Mouse (Mus musculus) limb, embryonic 11.5 days (tissue): ENCODE measurements around the gene Il17rd. TPM values are rescaled to one million over a fixed set of nuclear protein-coding genes. Genes with fewer than 3 reads are reported as not detected.

Experiments used
- ATAC-seq: fragments of 200-750 bp; cut with Nextera tagmentation; 2 replicates; pipeline ENCODE4 v1.8.0; 2017; ENCODE audit warnings: low read depth; ENCODE audit not compliant: insufficient number of reproducible peaks, low FRiP score, low TSS enrichment
- DNase-seq: peaks from one replicate; pipeline ENCODE4 v3.0.0-alpha.2; 2015; ENCODE audit warnings: low spot score
- H3K27ac ChIP-seq: fragments of 300-500 bp; sonication (generic); replicated peaks from 2 replicates; pipeline ENCODE4 v1.5.1; 2014; ENCODE audit warnings: low read depth, mild to moderate bottlenecking, low read length
- H3K27me3 ChIP-seq: fragments of 300-500 bp; sonication (generic); 2 replicates; pipeline ENCODE4 v1.6.1; 2014; ENCODE audit warnings: mild to moderate bottlenecking, low read length, mixed read lengths; ENCODE audit not compliant: control insufficient read depth, insufficient read depth
- H3K36me3 ChIP-seq: fragments of 300-500 bp; sonication (generic); 2 replicates; pipeline ENCODE4 v1.6.1; 2014; ENCODE audit warnings: mild to moderate bottlenecking, low read length, moderate library complexity, mixed read lengths; ENCODE audit not compliant: control insufficient read depth, insufficient read depth
- H3K4me1 ChIP-seq: fragments of 300-500 bp; sonication (generic); 2 replicates; pipeline ENCODE4 v1.6.1; 2014; ENCODE audit warnings: low read length, mixed read lengths; ENCODE audit not compliant: control insufficient read depth, insufficient read depth
- H3K4me2 ChIP-seq: fragments of 300-500 bp; sonication (generic); 2 replicates; pipeline ENCODE4 v1.6.1; 2014; ENCODE audit warnings: low read depth, mild to moderate bottlenecking, moderate library complexity; ENCODE audit not compliant: severe bottlenecking
- H3K4me3 ChIP-seq: fragments of 300-500 bp; sonication (generic); 2 replicates; pipeline ENCODE4 v1.5.1; 2014; ENCODE audit warnings: low read depth, low read length
- H3K9ac ChIP-seq: fragments of 300-500 bp; sonication (generic); 2 replicates; pipeline ENCODE4 v1.6.1; 2014; ENCODE audit warnings: mild to moderate bottlenecking, low read length
- H3K9me3 ChIP-seq: fragments of 300-500 bp; sonication (generic); 2 replicates; pipeline ENCODE4 v1.6.1; 2016; ENCODE audit warnings: low read length; ENCODE audit not compliant: control insufficient read depth
- WGBS: fragments of 180-500 bp; shearing (Covaris S2); extraction: QIAGEN DNeasy Blood & Tissue Kit; methylation state at CpG from one replicate; pipeline ENCODE4 v1.1.7; 2014; 5-methylcytosine and 5-hydroxymethylcytosine counted together
- polyA plus RNA-seq: library from polyadenylated mRNA; unstranded; fragments of >200 nt; fragmentation: Nextera tagmentation; extraction: Ambion mirVana; gene quantifications from 2 replicates; pipeline ENCODE4 v1.2.1, GENCODE M21; 2014

The Il17rd gene
- polyA plus RNA-seq, 1 experiment from 2014 or later, result 11.3 TPM

DNA sequence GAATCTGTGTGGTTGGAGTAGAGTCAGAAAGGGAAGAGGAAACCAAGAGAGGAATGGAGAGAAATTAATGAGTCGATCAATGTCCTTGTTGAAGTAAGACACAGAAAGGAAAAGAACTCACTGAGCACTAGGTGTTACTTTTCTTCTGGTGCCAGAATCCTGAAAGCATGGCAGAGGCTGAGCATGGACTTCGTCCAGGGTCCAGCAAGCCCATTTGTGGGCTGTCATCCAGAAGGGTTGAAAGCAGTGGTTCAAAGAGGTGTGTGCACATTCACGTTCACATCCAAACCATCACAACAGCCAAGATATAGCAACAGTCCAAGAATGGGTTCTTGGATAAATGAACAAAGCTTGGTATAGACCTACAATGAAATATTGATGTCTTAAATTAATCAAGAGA, 91.3 kb downstream of the Il17rd start:
- Histone ChIP-seq H3K4me3 (no peak overlapping the region), H3K36me3 (no peaks in the 10 kb centered on the region), H3K27ac (no peak overlapping the region), H3K9ac (no peak overlapping the region), H3K4me1 (no peaks in the 10 kb centered on the region), H3K4me2 (no peak overlapping the region), H3K27me3 (no peaks in the 10 kb centered on the region), H3K9me3 (no peaks in the 10 kb centered on the region)
- no peak for DNase-seq
- WGBS, result 89% methylated on average over 3 of the region's 3 CpGs
- ATAC-seq, result no peak

DNA sequence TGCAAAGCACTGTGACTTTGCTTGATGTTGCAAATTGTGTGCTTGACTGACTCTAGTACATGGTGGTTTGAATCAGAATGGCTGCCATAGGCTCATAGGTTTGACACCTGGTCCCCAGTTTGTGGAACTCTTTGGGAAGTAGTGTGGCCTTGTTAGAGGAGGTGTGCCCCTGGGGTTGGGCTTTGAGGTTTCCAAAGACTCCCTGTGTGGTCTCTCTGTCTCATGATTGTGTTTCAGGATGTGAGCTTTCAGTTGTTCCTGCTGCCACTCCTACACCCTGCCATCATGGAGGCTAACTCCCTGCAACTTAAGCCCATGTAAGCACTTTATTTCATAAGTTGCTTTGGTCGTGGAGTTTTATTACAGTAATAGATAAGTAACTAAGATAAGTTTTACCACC, 91.9 kb downstream of the Il17rd start:
- no peak overlapping the region for H3K4me2 ChIP-seq
- H3K27me3 ChIP-seq, result no peaks in the 10 kb centered on the region
- H3K27ac ChIP-seq, result no peak overlapping the region
- no peaks in the 10 kb centered on the region for H3K4me1 ChIP-seq
- H3K9ac ChIP-seq, result no peak overlapping the region
- WGBS, result 79% methylated on average over 1 of the region's 1 CpGs
- H3K4me3 ChIP-seq, result no peak overlapping the region
- no peaks in the 10 kb centered on the region for H3K9me3 ChIP-seq
- H3K36me3 ChIP-seq, result no peaks in the 10 kb centered on the region
- no peak for ATAC-seq
- no peak for DNase-seq

DNA sequence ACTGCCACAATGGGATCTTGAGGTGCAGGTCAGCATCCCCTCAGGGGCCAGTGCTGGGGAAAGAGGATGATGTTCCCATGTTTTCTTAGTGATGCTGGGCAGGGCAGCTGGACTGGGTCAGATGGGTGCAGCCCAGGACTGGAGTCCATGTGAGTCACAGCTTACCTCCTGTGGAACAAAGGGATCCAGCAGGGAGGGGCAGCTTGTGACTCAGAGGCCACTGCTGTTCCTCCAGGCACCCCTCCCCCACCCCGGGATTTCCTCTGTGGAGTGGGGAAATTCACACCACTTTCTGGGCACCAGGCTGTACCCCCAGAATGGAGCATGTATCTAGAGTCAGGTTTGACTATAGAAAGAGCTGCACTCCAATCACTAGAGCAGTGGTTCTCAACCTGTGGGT, 92.8 kb downstream of the Il17rd start:
- H3K9me3 ChIP-seq, result no peaks in the 10 kb centered on the region
- H3K27ac ChIP-seq, result no peak overlapping the region
- DNase-seq (no peak), ATAC-seq (no peak)
- H3K27me3 ChIP-seq, result no peaks in the 10 kb centered on the region
- H3K36me3 ChIP-seq, result no peaks in the 10 kb centered on the region
- no peak overlapping the region for H3K4me2 ChIP-seq
- 76% methylated on average over 1 of the region's 1 CpGs for WGBS
- no peak overlapping the region for H3K9ac ChIP-seq
- H3K4me3 ChIP-seq, result no peak overlapping the region
- no peaks in the 10 kb centered on the region for H3K4me1 ChIP-seq

DNA sequence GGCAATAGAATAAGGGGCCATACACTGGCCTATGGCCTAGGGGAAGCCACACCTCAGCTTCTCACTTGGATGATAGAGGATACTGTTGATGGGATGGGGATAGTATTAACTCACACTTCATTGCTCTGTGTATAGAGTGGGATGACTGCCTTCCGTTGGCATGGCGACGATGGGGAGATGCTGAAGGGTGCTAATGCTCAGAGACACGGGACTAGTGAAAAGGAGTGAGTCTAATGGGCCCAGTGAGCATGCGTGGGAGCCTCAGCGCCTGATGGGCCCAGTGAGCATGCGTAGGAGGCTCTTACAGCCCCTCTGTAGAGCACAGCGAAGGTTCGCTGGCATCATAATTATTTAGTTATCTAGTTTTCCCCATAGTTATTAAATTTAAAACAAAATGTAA, 100.2 kb downstream of the Il17rd start:
- no peak overlapping the region for H3K9ac ChIP-seq
- no peaks in the 10 kb centered on the region for H3K27me3 ChIP-seq
- 88% methylated on average over 9 of the region's 9 CpGs for WGBS
- no peak overlapping the region for H3K4me2 ChIP-seq
- H3K9me3 ChIP-seq, result no peaks in the 10 kb centered on the region
- H3K27ac ChIP-seq, result no peak overlapping the region
- no peak for DNase-seq
- H3K4me1 ChIP-seq, result no peaks in the 10 kb centered on the region
- H3K36me3 ChIP-seq, result no peaks in the 10 kb centered on the region
- ATAC-seq, result no peak
- H3K4me3 ChIP-seq, result no peak overlapping the region

DNA sequence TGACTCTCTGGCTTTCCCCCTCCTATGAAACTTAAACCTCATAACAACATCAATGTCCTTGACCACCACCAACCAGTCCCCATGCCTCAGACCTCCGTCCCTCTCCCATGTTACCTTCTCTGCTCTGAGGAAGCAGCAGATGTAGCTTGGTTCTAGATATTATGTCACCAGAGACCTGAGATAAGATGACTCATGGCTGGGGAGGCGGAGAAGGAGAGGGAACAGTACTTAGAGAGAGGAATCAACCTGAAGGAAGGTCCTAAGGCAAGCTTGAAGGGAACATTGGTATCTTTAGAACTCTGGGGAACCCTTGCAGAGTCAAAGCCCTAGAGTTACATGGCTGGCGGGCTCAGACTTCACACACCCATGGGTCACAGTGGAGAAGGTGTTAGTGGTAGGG, 101.2 kb downstream of the Il17rd start:
- Histone ChIP-seq H3K4me3 (no peak overlapping the region), H3K4me1 (no peaks in the 10 kb centered on the region), H3K36me3 (no peaks in the 10 kb centered on the region), H3K9me3 (no peaks in the 10 kb centered on the region), H3K9ac (no peak overlapping the region), H3K4me2 (no peak overlapping the region), H3K27ac (no peak overlapping the region), H3K27me3 (no peaks in the 10 kb centered on the region)
- no peak for DNase-seq
- 80% methylated on average over 3 of the region's 3 CpGs for WGBS
- ATAC-seq, result no peak

GRCm38 (mm10) chr14:27141486-27141885, 102.7 kb downstream of the Il17rd start:
- Histone ChIP-seq H3K9me3 (no peaks in the 10 kb centered on the region), H3K27me3 (no peaks in the 10 kb centered on the region), H3K4me2 (no peak overlapping the region), H3K4me3 (no peak overlapping the region), H3K36me3 (no peaks in the 10 kb centered on the region), H3K4me1 (no peaks in the 10 kb centered on the region), H3K27ac (no peak overlapping the region), H3K9ac (no peak overlapping the region)
- no peak for DNase-seq
- 27% methylated on average over 3 of the region's 3 CpGs for WGBS
- no peak for ATAC-seq

DNA sequence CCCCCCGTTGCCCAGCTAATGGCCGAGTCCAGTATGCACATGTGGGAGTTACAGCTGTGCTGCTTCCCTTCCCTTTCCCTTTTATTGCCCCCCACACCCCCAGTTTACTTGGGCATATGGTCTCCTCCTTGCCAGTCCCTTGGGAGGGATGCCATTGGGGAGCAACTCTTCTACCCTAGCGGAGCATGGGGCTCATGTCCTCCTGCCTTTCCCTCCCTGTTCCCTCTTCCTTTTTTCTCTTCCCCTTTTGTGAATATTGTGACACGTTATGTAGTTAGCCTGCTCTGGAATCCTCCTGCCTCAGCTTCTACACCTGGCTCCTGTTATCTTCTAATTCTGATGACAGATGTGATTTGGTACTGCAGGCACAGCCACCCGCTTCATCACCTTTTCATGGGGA, 103.9 kb downstream of the Il17rd start:
- no peak overlapping the region for H3K27ac ChIP-seq
- no peaks in the 10 kb centered on the region for H3K9me3 ChIP-seq
- no peaks in the 10 kb centered on the region for H3K27me3 ChIP-seq
- DNase-seq, result no peak
- ATAC-seq, result no peak
- H3K9ac ChIP-seq, result no peak overlapping the region
- H3K36me3 ChIP-seq, result no peaks in the 10 kb centered on the region
- H3K4me2 ChIP-seq, result no peak overlapping the region
- H3K4me1 ChIP-seq, result no peaks in the 10 kb centered on the region
- no peak overlapping the region for H3K4me3 ChIP-seq
- WGBS, result 91% methylated on average over 5 of the region's 5 CpGs

GRCm38 (mm10) chr14:27145171-27146045, 106.7 kb downstream of the Il17rd start:
- Histone ChIP-seq H3K36me3 (no peaks in the 10 kb centered on the region), H3K9ac (no peak overlapping the region), H3K4me1 (no peaks in the 10 kb centered on the region), H3K27me3 (no peaks in the 10 kb centered on the region), H3K4me2 (no peak overlapping the region), H3K27ac (no peak overlapping the region), H3K4me3 (no peak overlapping the region), H3K9me3 (no peaks in the 10 kb centered on the region)
- 62% methylated on average over 8 of the region's 8 CpGs for WGBS
- ATAC-seq, result no peak
- peak; percentile 28 for DNase-seq

DNA sequence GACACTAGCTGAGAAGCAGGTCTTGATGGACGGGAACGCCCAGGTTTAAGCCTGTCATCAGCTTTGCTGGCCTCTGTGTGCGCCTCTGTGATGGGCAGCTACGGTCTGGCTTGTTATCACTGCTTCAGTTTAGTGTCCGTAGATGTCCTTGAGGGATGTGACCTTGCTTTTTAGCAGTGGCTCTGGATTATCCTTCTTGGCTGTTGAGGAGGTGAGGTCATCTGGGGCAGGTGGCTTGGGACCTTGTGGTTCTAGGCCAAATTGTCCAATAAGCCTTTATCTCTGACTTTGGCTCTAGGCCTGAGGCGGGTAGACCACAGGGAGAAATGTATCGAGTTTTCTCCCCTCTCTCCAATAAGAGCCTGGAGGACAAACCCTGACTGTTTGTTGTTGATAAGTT, 109.0 kb downstream of the Il17rd start:
- H3K27me3 ChIP-seq, result no peaks in the 10 kb centered on the region
- ATAC-seq, result no peak

More for the DNA sequence above, 109.0 kb downstream of the Il17rd start:
- Histone ChIP-seq H3K36me3 (no peaks in the 10 kb centered on the region), H3K9me3 (no peaks in the 10 kb centered on the region), H3K4me1 (peaks cover 10% of the 10 kb centered on the region; the same call in 1 of the 2 replicates), H3K9ac (no peak overlapping the region), H3K4me3 (no peak overlapping the region), H3K27ac (no peak overlapping the region), H3K4me2 (no peak overlapping the region)
- no peak for DNase-seq
- 91% methylated on average over 7 of the region's 7 CpGs for WGBS
